Mouse (Mus musculus): ENCODE data around the gene Dhx32. TPM values are rescaled to one million over a fixed set of nuclear protein-coding genes. Genes with fewer than 3 reads are reported as not detected.

Gene Dhx32
- polyA plus RNA-seq, 1 experiment from 2014 or later, result 22.0 TPM

- H3K27me3 ChIP-seq (replicated peaks; ENCODE audit: insufficient read depth, low read length), result no peaks in the 10 kb centered on the region
- no peak overlapping the region for H3K4me3 ChIP-seq (ENCODE audit: low read depth, low read length)
- no peak overlapping the region for H3K9ac ChIP-seq (replicated peaks; ENCODE audit: low read depth)
- peak; percentile 52 for DNase-seq (ENCODE audit: low spot score)
- WGBS, result 65% methylated on average over 13 of the region's 13 CpGs
- H3K4me2 ChIP-seq (replicated peaks; ENCODE audit: low read depth, low read length), result no peak overlapping the region
- peak; percentile 48 for ATAC-seq
- TF ChIP-seq EP300 (IDR thresholded peaks at IDR 0.05), result no peak
- H3K9me3 ChIP-seq (ENCODE audit: low read length), result no peaks in the 10 kb centered on the region
- H3K4me1 ChIP-seq (ENCODE audit: insufficient read depth, low read depth, low read length), result no peaks in the 10 kb centered on the region
- no peaks in the 10 kb centered on the region for H3K36me3 ChIP-seq (ENCODE audit: insufficient read depth, low read length)
- H3K27ac ChIP-seq (ENCODE audit: low read length), result no peak overlapping the region
Measured at GRCm38 (mm10) chr7:133765849-133766243, 16.7 kb downstream of the Dhx32 start.

GRCm38 (mm10) chr7:133765240-133765848, 17.2 kb downstream of the Dhx32 start:
- H3K27ac ChIP-seq (ENCODE audit: low read length), result no peak overlapping the region
- no peaks in the 10 kb centered on the region for H3K9me3 ChIP-seq (ENCODE audit: low read length)
- peak; percentile 15 for DNase-seq (ENCODE audit: low spot score)

GRCm38 (mm10) chr7:133764425-133764824, 18.1 kb downstream of the Dhx32 start:
- no peaks in the 10 kb centered on the region for H3K27me3 ChIP-seq (replicated peaks; ENCODE audit: insufficient read depth, low read length)
- H3K9ac ChIP-seq (replicated peaks; ENCODE audit: low read depth), result no peak overlapping the region
- H3K27ac ChIP-seq (ENCODE audit: low read length), result no peak overlapping the region
- WGBS, result 81% methylated on average over 2 of the region's 2 CpGs
- H3K4me3 ChIP-seq (ENCODE audit: low read depth, low read length), result no peak overlapping the region
- TF ChIP-seq CTCF (IDR thresholded peaks at IDR 0.05), result no peak
- TF ChIP-seq EP300 (IDR thresholded peaks at IDR 0.05), result no peak
- H3K4me1 ChIP-seq (ENCODE audit: insufficient read depth, low read depth, low read length), result no peaks in the 10 kb centered on the region
- ATAC-seq (no peak), DNase-seq (ENCODE audit: low spot score) (no peak)
- H3K9me3 ChIP-seq (ENCODE audit: low read length), result no peaks in the 10 kb centered on the region
- no peak overlapping the region for H3K4me2 ChIP-seq (replicated peaks; ENCODE audit: low read depth, low read length)
- no peaks in the 10 kb centered on the region for H3K36me3 ChIP-seq (ENCODE audit: insufficient read depth, low read length)

More at GRCm38 (mm10) chr7:133765240-133765848, 17.2 kb downstream of the Dhx32 start:
- no peak overlapping the region for H3K9ac ChIP-seq (replicated peaks; ENCODE audit: low read depth)
- no peaks in the 10 kb centered on the region for H3K27me3 ChIP-seq (replicated peaks; ENCODE audit: insufficient read depth, low read length)
- WGBS, result 75% methylated on average over 10 of the region's 10 CpGs
- no peak overlapping the region for H3K4me3 ChIP-seq (ENCODE audit: low read depth, low read length)
- no peak for ATAC-seq
- TF ChIP-seq EP300 (IDR thresholded peaks at IDR 0.05) (no peak), CTCF (IDR thresholded peaks at IDR 0.05) (no peak)
- no peak overlapping the region for H3K4me2 ChIP-seq (replicated peaks; ENCODE audit: low read depth, low read length)
- H3K36me3 ChIP-seq (ENCODE audit: insufficient read depth, low read length), result no peaks in the 10 kb centered on the region
- no peaks in the 10 kb centered on the region for H3K4me1 ChIP-seq (ENCODE audit: insufficient read depth, low read depth, low read length)

GRCm38 (mm10) chr7:133762696-133763095, 19.8 kb downstream of the Dhx32 start:
- Histone ChIP-seq H3K9ac (replicated peaks; ENCODE audit: low read depth) (no peak overlapping the region), H3K36me3 (ENCODE audit: insufficient read depth, low read length) (no peaks in the 10 kb centered on the region), H3K4me2 (replicated peaks; ENCODE audit: low read depth, low read length) (no peak overlapping the region), H3K4me1 (ENCODE audit: insufficient read depth, low read depth, low read length) (no peaks in the 10 kb centered on the region), H3K9me3 (ENCODE audit: low read length) (no peaks in the 10 kb centered on the region), H3K4me3 (ENCODE audit: low read depth, low read length) (no peak overlapping the region), H3K27ac (ENCODE audit: low read length) (no peak overlapping the region), H3K27me3 (replicated peaks; ENCODE audit: insufficient read depth, low read length) (no peaks in the 10 kb centered on the region)
- ATAC-seq (no peak), DNase-seq (ENCODE audit: low spot score) (no peak)
- TF ChIP-seq EP300 (IDR thresholded peaks at IDR 0.05) (no peak), CTCF (IDR thresholded peaks at IDR 0.05) (no peak)
- 71% methylated on average over 6 of the region's 6 CpGs for WGBS

- H3K27ac ChIP-seq (ENCODE audit: low read length), result no peak overlapping the region
- 0 out of 2 replicates have a peak overlapping the region, but pooled peaks have one; percentile 6 for H3K4me2 ChIP-seq (replicated peaks; ENCODE audit: low read depth, low read length)
- no peak overlapping the region for H3K4me3 ChIP-seq (ENCODE audit: low read depth, low read length)
- WGBS, result 37% methylated on average over 27 of the region's 27 CpGs
- DNase-seq (ENCODE audit: low spot score), result no peak
- H3K4me1 ChIP-seq (ENCODE audit: insufficient read depth, low read depth, low read length), result no peaks in the 10 kb centered on the region
- H3K36me3 ChIP-seq (ENCODE audit: insufficient read depth, low read length), result no peaks in the 10 kb centered on the region
- TF ChIP-seq EP300 (IDR thresholded peaks at IDR 0.05) (no peak), CTCF (IDR thresholded peaks at IDR 0.05) (no peak)
- H3K9me3 ChIP-seq (ENCODE audit: low read length), result no peaks in the 10 kb centered on the region
- H3K27me3 ChIP-seq (replicated peaks; ENCODE audit: insufficient read depth, low read length), result no peaks in the 10 kb centered on the region
- ATAC-seq, result no peak
- H3K9ac ChIP-seq (replicated peaks; ENCODE audit: low read depth), result no peak overlapping the region
Measured at GRCm38 (mm10) chr7:133759611-133760353, 22.7 kb downstream of the Dhx32 start.

- no peak overlapping the region for H3K9ac ChIP-seq (replicated peaks; ENCODE audit: low read depth)
- TF ChIP-seq CTCF (IDR thresholded peaks at IDR 0.05), result peak; percentile 18; the same call in 1 of the 2 replicates
- no peak for TF ChIP-seq EP300 (IDR thresholded peaks at IDR 0.05)
- no peaks in the 10 kb centered on the region for H3K36me3 ChIP-seq (ENCODE audit: insufficient read depth, low read length)
- H3K4me2 ChIP-seq (replicated peaks; ENCODE audit: low read depth, low read length), result no peak overlapping the region
- 94% methylated on average over 3 of the region's 5 CpGs for WGBS
- no peaks in the 10 kb centered on the region for H3K27me3 ChIP-seq (replicated peaks; ENCODE audit: insufficient read depth, low read length)
- H3K4me1 ChIP-seq (ENCODE audit: insufficient read depth, low read depth, low read length), result no peaks in the 10 kb centered on the region
- no peaks in the 10 kb centered on the region for H3K9me3 ChIP-seq (ENCODE audit: low read length)
- no peak overlapping the region for H3K4me3 ChIP-seq (ENCODE audit: low read depth, low read length)
- DNase-seq (ENCODE audit: low spot score) (no peak), ATAC-seq (no peak)
- no peak overlapping the region for H3K27ac ChIP-seq (ENCODE audit: low read length)
Measured at GRCm38 (mm10) chr7:133758716-133759115, 23.8 kb downstream of the Dhx32 start.
